Mouse (Mus musculus) forebrain, embryonic 11.5 days (tissue): ENCODE measurements at regions not wholly inside any gene's neighbourhood (a gene's known extent, or its start where the extent isn't known, plus 50 kb on each side); places are given as distances from the start of the nearest gene placed in this dataset.
A peak's percentile ranks its signal among the peaks of the same experiment; 100 is the strongest.

ENCODE experiments used
- ATAC-seq: fragments of 200-750 bp; cut with Nextera tagmentation; replicated peaks from 2 replicates; pipeline ENCODE4 v1.8.0; 2017; ENCODE audit warnings: moderate TSS enrichment; ENCODE audit not compliant: low FRiP score
- DNase-seq: peaks from one replicate; pipeline ENCODE4 v3.0.0-alpha.2; 2017; ENCODE audit warnings: low spot score
- H3K27ac ChIP-seq: fragments of 300-500 bp; sonication (generic); 2 replicates; pipeline ENCODE4 v1.5.1; 2014; ENCODE audit warnings: low read depth, low read length
- H3K27me3 ChIP-seq: fragments of 300-500 bp; sonication (generic); 2 replicates; pipeline ENCODE4 v1.6.1; 2014; ENCODE audit warnings: mild to moderate bottlenecking, low read length, mixed read lengths; ENCODE audit not compliant: control insufficient read depth, insufficient read depth
- H3K36me3 ChIP-seq: fragments of 300-500 bp; sonication (generic); 2 replicates; pipeline ENCODE4 v1.6.1; 2014; ENCODE audit warnings: mild to moderate bottlenecking, low read length, moderate library complexity, mixed read lengths; ENCODE audit not compliant: control insufficient read depth, insufficient read depth
- H3K4me1 ChIP-seq: fragments of 300-500 bp; sonication (generic); replicated peaks from 2 replicates; pipeline ENCODE4 v1.6.1; 2014; ENCODE audit warnings: low read length, mixed read lengths; ENCODE audit not compliant: control insufficient read depth, insufficient read depth
- H3K4me2 ChIP-seq: fragments of 300-500 bp; sonication (generic); 2 replicates; pipeline ENCODE4 v1.6.1; 2014; ENCODE audit warnings: low read depth, mild to moderate bottlenecking, low read length, moderate library complexity, mixed read lengths; ENCODE audit not compliant: severe bottlenecking
- H3K4me3 ChIP-seq: fragments of 300-500 bp; sonication (generic); 2 replicates; pipeline ENCODE4 v1.5.1; 2014; ENCODE audit warnings: low read depth, low read length
- H3K9ac ChIP-seq: fragments of 300-500 bp; sonication (generic); 2 replicates; pipeline ENCODE4 v1.6.1; 2014; ENCODE audit warnings: low read length
- H3K9me3 ChIP-seq: fragments of 300-500 bp; sonication (generic); 2 replicates; pipeline ENCODE4 v1.6.1; 2016; ENCODE audit warnings: low read length, mixed read lengths; ENCODE audit not compliant: control insufficient read depth
- WGBS: fragments of 180-500 bp; shearing (Covaris S2); extraction: QIAGEN DNeasy Blood & Tissue Kit; methylation state at CpG from one replicate; pipeline ENCODE4 v1.1.7; 2014; 5-methylcytosine and 5-hydroxymethylcytosine counted together

- Histone ChIP-seq H3K4me3 (no peak overlapping the region), H3K36me3 (no peaks in the 10 kb centered on the region), H3K27me3 (no peaks in the 10 kb centered on the region), H3K4me1 (no peaks in the 10 kb centered on the region), H3K9me3 (no peaks in the 10 kb centered on the region), H3K27ac (no peak overlapping the region), H3K4me2 (no peak overlapping the region), H3K9ac (no peak overlapping the region)
- ATAC-seq (no peak), DNase-seq (no peak)
- 71% methylated on average over 3 of the region's 3 CpGs for WGBS
Observed at GRCm38 (mm10) chr7:69599866-69600265, 766.7 kb downstream of the Nr2f2 start.

GRCm38 (mm10) chr7:69585716-69586115 is 780.8 kb downstream of the Nr2f2 start:
- no peaks in the 10 kb centered on the region for H3K9me3 ChIP-seq
- DNase-seq (peak; percentile 59), ATAC-seq (peak; percentile 79)
- H3K27ac ChIP-seq = no peak overlapping the region
- H3K4me2 ChIP-seq = no peak overlapping the region
- no peaks in the 10 kb centered on the region for H3K36me3 ChIP-seq
- H3K4me1 ChIP-seq = 0 out of 2 replicates have a peak, but pooled peaks cover 2% of the 10 kb centered on the region
- no peak overlapping the region for H3K9ac ChIP-seq
- H3K4me3 ChIP-seq = no peak overlapping the region
- 31% methylated on average over 6 of the region's 6 CpGs for WGBS
- no peaks in the 10 kb centered on the region for H3K27me3 ChIP-seq

DNA sequence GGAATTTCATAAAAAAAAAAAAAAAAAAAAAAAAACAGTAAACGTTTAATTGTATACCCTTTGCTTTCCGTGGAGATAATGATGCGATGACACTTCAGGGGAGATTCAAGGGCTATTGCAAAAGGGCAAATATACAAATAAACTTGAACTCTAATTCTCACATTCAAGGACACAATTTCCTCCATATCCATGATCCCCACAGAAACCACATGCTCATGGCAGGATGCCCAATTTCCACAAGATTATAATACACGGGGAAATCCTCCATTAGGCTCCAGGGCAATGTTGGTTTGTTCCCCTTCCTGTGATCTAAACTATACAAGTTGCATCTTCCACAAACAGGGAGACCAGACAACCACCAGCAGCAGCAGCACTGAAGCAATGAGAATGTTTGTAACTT is 781.4 kb downstream of the Nr2f2 start:
- Histone ChIP-seq H3K4me3 (no peak overlapping the region), H3K36me3 (no peaks in the 10 kb centered on the region), H3K9ac (no peak overlapping the region), H3K4me2 (no peak overlapping the region), H3K9me3 (no peaks in the 10 kb centered on the region), H3K27me3 (no peaks in the 10 kb centered on the region), H3K4me1 (0 out of 2 replicates have a peak, but pooled peaks cover 2% of the 10 kb centered on the region), H3K27ac (no peak overlapping the region)
- DNase-seq = no peak
- 73% methylated on average over 4 of the region's 4 CpGs for WGBS
- no peak for ATAC-seq

GRCm38 (mm10) chr7:69584516-69584915 is 782.0 kb downstream of the Nr2f2 start:
- ATAC-seq (no peak), DNase-seq (no peak)
- 0 out of 2 replicates have a peak, but pooled peaks cover 4% of the 10 kb centered on the region for H3K4me1 ChIP-seq
- H3K4me3 ChIP-seq = no peak overlapping the region
- H3K36me3 ChIP-seq = no peaks in the 10 kb centered on the region
- H3K9me3 ChIP-seq = no peaks in the 10 kb centered on the region
- no peak overlapping the region for H3K4me2 ChIP-seq
- 62% methylated on average over 2 of the region's 2 CpGs for WGBS
- H3K27ac ChIP-seq = no peak overlapping the region
- no peak overlapping the region for H3K9ac ChIP-seq
- no peaks in the 10 kb centered on the region for H3K27me3 ChIP-seq

DNA sequence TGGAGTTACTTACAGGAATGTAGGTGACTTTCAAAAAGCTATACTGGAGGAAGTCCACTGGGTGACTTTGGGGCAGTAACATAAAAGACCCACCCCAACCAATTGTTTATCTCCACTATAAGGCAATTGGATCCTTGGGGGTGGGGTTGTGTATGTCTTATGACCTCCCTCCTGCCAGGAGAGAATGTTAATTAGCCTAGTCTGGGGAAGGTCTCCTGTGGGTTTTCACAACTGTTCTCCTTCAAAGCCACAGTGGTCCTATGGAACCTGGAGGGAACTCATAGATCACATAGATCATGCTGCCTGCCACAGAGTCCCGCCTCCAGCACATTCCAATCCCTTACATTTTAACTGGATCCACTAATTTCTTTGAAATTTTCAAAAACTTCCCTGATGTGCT is 782.6 kb downstream of the Nr2f2 start:
- no peak for ATAC-seq
- Histone ChIP-seq H3K4me1 (0 out of 2 replicates have a peak, but pooled peaks cover 6% of the 10 kb centered on the region), H3K4me2 (no peak overlapping the region), H3K36me3 (no peaks in the 10 kb centered on the region), H3K9me3 (no peaks in the 10 kb centered on the region), H3K4me3 (no peak overlapping the region), H3K27me3 (no peaks in the 10 kb centered on the region), H3K9ac (no peak overlapping the region), H3K27ac (no peak overlapping the region)
- DNase-seq = no peak
- 54% methylated on average over 1 of the region's 1 CpGs for WGBS

DNA sequence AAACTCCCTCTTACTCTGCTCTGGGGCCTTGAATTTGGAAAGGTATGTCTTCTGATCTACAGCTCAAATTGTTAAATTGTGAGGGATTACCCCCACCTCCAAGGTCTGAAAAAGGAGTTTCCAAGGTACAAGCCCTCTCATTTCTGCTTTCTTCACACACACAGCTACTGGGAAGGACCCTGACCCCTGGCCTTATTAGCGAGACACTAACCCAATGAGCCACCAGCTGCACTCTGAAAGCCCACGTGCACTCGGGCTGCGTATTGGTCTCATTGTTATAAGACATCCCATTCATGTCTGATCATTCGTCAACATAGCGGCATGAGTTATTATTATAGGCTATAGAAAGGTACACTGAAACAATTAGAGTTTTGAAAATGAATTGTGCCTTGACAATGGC is 784.9 kb downstream of the Nr2f2 start:
- H3K27ac ChIP-seq = no peak overlapping the region
- no peak overlapping the region for H3K4me3 ChIP-seq
- H3K4me2 ChIP-seq = no peak overlapping the region
- no peaks in the 10 kb centered on the region for H3K36me3 ChIP-seq
- H3K4me1 ChIP-seq = peaks cover 10% of the 10 kb centered on the region; the same call in 1 of the 2 replicates
- H3K9me3 ChIP-seq = no peaks in the 10 kb centered on the region
- H3K27me3 ChIP-seq = no peaks in the 10 kb centered on the region; the same call in 1 of the 2 replicates
- H3K9ac ChIP-seq = no peak overlapping the region
- 24% methylated on average over 6 of the region's 6 CpGs for WGBS
- no peak for ATAC-seq
- DNase-seq = no peak

- no peak overlapping the region for H3K4me3 ChIP-seq
- H3K27me3 ChIP-seq = no peaks in the 10 kb centered on the region; the same call in 1 of the 2 replicates
- H3K4me1 ChIP-seq = peaks cover 10% of the 10 kb centered on the region; the same call in 1 of the 2 replicates
- WGBS = 8% methylated on average over 18 of the region's 18 CpGs
- H3K9me3 ChIP-seq = no peaks in the 10 kb centered on the region
- ATAC-seq (peak; percentile 88), DNase-seq (peak; percentile 81)
- peak overlapping the region; percentile 51 for H3K27ac ChIP-seq
- peak overlapping the region; percentile 28; the same call in 1 of the 2 replicates for H3K4me2 ChIP-seq
- H3K9ac ChIP-seq = no peak overlapping the region; the same call in 1 of the 2 replicates
- no peaks in the 10 kb centered on the region for H3K36me3 ChIP-seq
Observed at GRCm38 (mm10) chr7:69578958-69579810, 787.4 kb downstream of the Nr2f2 start.

DNA sequence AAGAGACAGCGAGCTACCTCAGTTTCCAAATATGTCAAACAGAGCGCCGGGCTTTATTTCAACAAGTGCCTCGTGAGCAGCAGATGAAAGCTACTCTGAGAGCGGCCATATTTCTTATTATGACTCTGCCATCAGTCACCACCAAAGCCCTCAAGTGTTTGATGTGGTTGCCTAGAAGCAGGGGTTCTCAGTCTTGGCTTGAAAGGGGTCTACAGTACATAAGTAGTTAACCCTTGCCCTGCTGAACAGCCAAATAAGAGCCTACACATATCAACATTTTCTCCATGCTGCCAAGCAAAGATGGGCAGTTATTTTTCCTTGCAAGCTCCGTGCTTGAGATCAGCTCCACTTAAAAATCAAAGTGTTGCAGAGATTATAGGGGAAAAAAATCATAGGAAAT is 788.8 kb downstream of the Nr2f2 start:
- H3K36me3 ChIP-seq = no peaks in the 10 kb centered on the region
- no peak for DNase-seq
- no peaks in the 10 kb centered on the region; the same call in 1 of the 2 replicates for H3K27me3 ChIP-seq

More for the DNA sequence above, 788.8 kb downstream of the Nr2f2 start:
- no peak for ATAC-seq
- no peak overlapping the region for H3K4me3 ChIP-seq
- H3K9ac ChIP-seq = no peak overlapping the region
- 67% methylated on average over 6 of the region's 6 CpGs for WGBS
- H3K27ac ChIP-seq = no peak overlapping the region
- H3K4me2 ChIP-seq = no peak overlapping the region
- peaks cover 13% of the 10 kb centered on the region; the same call in 1 of the 2 replicates for H3K4me1 ChIP-seq
- H3K9me3 ChIP-seq = no peaks in the 10 kb centered on the region
